Mouse (Mus musculus) embryonic facial prominence, embryonic 10.5 days (tissue): ENCODE results near the gene Coro7. TPM values are rescaled to one million over a fixed set of nuclear protein-coding genes. Genes with fewer than 3 reads are reported as not detected.
A peak's percentile ranks its signal among the peaks of the same experiment; 100 is the strongest.

ENCODE experiments used
- DNase-seq: peaks from one replicate; pipeline ENCODE4 v3.0.0-alpha.2; 2017; ENCODE audit warnings: low spot score
- H3K27ac ChIP-seq: fragments of 300-500 bp; sonication (generic); replicated peaks from 2 replicates; pipeline ENCODE4 v1.5.1; 2016; ENCODE audit warnings: mild to moderate bottlenecking
- H3K27me3 ChIP-seq: fragments of 300-500 bp; sonication (generic); replicated peaks from 2 replicates; pipeline ENCODE4 v1.6.1; 2016; ENCODE audit warnings: low read depth, mild to moderate bottlenecking; ENCODE audit not compliant: poor library complexity, severe bottlenecking
- H3K36me3 ChIP-seq: fragments of 300-500 bp; sonication (generic); replicated peaks from 2 replicates; pipeline ENCODE4 v1.6.1; 2016; ENCODE audit warnings: mild to moderate bottlenecking, moderate library complexity
- H3K4me1 ChIP-seq: fragments of 300-500 bp; sonication (generic); 2 replicates; pipeline ENCODE4 v1.6.1; 2016
- H3K4me3 ChIP-seq: fragments of 300-500 bp; sonication (generic); 2 replicates; pipeline ENCODE4 v1.5.1; 2016; ENCODE audit warnings: mild to moderate bottlenecking, moderate library complexity
- H3K9me3 ChIP-seq: fragments of 300-500 bp; sonication (generic); 2 replicates; pipeline ENCODE4 v1.6.1; 2016; ENCODE audit warnings: mild to moderate bottlenecking
- WGBS: fragments of 180-500 bp; shearing (Covaris S2); methylation state at CpG from one replicate; pipeline ENCODE4 v1.1.7; 2016; 5-methylcytosine and 5-hydroxymethylcytosine counted together
- polyA plus RNA-seq: library from polyadenylated mRNA; unstranded; fragments of >200 nt; fragmentation: Nextera tagmentation; extraction: Ambion mirVana; gene quantifications from 2 replicates; pipeline ENCODE4 v1.2.1, GENCODE M21; 2016

The Coro7 gene
- polyA plus RNA-seq, 1 experiment from 2014 or later = 23.3 TPM

DNA sequence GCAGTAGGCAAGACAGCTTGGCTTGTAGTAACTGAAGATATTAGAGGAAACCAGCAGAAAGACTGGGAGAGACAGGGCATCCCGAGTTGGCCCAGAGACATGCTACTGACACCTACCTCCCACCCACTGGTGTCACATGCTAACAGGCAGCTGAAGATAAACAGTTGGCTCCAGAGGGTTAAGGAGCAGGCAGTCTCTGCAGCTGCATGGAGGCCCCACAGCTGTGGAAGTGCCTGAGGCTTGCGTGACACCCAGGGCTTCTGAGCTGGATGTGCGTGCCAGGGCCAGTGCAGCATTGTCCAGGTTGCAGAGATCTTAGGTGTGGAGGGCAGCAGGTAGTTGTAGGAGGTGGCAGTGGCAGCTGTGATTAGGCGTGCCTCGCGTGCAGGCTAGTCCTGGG, 52.5 kb downstream of the Coro7 start:
- DNase-seq = no peak
- WGBS = 84% methylated on average over 6 of the region's 6 CpGs
- Histone ChIP-seq H3K36me3 (peaks cover 24% of the 10 kb centered on the region), H3K27me3 (no peaks in the 10 kb centered on the region), H3K27ac (no peak overlapping the region), H3K4me3 (no peak overlapping the region), H3K4me1 (peaks cover 30% of the 10 kb centered on the region), H3K9me3 (no peaks in the 10 kb centered on the region)

GRCm38 (mm10) chr16:4624481-4625110, 55.0 kb downstream of the Coro7 start, which contains the start of gene Pam16:
Gene Pam16, minus strand, starts transcription at chr16:4624988.
- under 1% methylated on average over 56 of the region's 56 CpGs for WGBS

DNA sequence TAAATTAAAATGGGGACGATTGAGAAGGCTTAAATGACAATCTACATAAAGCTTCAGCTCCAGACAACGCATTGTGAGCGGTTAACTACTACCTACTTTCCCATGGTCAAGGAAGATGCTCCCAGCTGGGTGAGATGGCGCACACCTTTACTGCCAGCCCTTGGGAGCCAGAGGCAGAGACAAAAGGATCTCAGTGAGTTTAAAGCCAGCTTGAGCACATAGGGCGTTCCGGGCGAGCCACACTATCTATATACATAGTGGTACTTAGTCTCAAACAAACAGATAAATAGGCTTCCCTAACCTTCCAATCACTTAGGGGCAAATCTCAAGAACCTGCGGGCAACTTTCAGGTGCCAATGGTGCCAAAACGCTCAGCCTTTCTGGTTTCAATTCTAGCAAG, 55.5 kb downstream of the Coro7 start:
- peak overlapping the region; percentile 91 for H3K27ac ChIP-seq
- H3K27me3 ChIP-seq = no peaks in the 10 kb centered on the region
- H3K4me1 ChIP-seq = peaks cover 26% of the 10 kb centered on the region
- H3K36me3 ChIP-seq = peaks cover 27% of the 10 kb centered on the region
- H3K9me3 ChIP-seq = no peaks in the 10 kb centered on the region
- WGBS = 21% methylated on average over 9 of the region's 9 CpGs
- peak overlapping the region; percentile 72 for H3K4me3 ChIP-seq
- no peak for DNase-seq

More at GRCm38 (mm10) chr16:4624481-4625110, 55.0 kb downstream of the Coro7 start, which contains the start of gene Pam16:
- Histone ChIP-seq H3K27me3 (no peaks in the 10 kb centered on the region), H3K9me3 (no peaks in the 10 kb centered on the region), H3K27ac (peak within 1 kb of the TSS; percentile 91), H3K4me3 (peak within 1 kb of the TSS; percentile 72), H3K4me1 (peaks cover 26% of the 10 kb centered on the region), H3K36me3 (peaks cover 23% of the 10 kb centered on the region)
- peak; percentile 94 for DNase-seq

DNA sequence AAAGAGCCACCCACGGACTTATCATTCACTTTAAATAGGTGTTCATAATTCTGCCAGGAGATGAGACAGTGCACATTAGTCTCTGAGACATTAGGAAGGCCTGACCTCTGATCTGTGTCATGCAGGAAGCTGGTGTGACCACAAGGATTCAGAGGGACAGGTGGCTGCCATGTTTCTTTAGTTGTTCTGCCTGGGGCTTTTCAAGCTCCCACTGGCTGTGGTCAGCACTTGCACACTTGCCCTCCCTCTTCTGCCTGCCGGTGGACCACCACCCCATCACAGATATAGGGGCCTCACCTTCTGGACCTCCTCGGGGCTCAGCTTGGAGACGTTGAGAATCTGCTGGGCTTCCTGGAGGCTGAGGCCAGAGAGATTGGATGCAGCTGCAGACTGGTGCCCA, 62.7 kb downstream of the Coro7 start:
- no peak for DNase-seq
- no peak overlapping the region for H3K4me3 ChIP-seq
- H3K27ac ChIP-seq = no peak overlapping the region
- no peaks in the 10 kb centered on the region for H3K4me1 ChIP-seq
- WGBS = 88% methylated on average over 4 of the region's 4 CpGs
- H3K9me3 ChIP-seq = no peaks in the 10 kb centered on the region; the same call in 1 of the 2 replicates
- peaks cover 82% of the 10 kb centered on the region for H3K36me3 ChIP-seq
- no peaks in the 10 kb centered on the region for H3K27me3 ChIP-seq

DNA sequence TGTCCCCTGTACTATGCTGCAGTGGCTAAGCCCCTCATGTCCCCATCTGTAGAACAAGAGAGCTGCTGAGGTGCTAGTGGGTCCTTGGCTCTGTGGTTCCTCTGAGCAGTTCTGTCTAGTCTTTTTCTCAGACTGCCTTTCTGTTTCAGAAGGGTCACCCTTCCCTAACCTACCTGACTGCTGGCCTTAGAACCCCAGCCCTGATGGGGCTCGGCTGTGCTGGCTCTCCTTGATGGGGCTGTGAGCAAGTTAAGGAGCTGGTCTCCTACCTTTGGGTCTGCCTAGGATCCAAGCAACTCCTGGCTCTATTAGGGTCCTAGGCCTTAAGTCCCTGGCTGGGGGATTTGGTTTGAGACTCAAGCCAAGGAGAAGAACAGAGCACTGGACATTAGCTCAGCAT, 64.3 kb downstream of the Coro7 start:
- H3K27me3 ChIP-seq = no peaks in the 10 kb centered on the region
- H3K4me3 ChIP-seq = no peak overlapping the region
- H3K27ac ChIP-seq = no peak overlapping the region
- H3K36me3 ChIP-seq = peaks cover 96% of the 10 kb centered on the region
- WGBS = 95% methylated on average over 1 of the region's 1 CpGs
- no peaks in the 10 kb centered on the region; the same call in 1 of the 2 replicates for H3K9me3 ChIP-seq
- DNase-seq = no peak
- no peaks in the 10 kb centered on the region for H3K4me1 ChIP-seq

DNA sequence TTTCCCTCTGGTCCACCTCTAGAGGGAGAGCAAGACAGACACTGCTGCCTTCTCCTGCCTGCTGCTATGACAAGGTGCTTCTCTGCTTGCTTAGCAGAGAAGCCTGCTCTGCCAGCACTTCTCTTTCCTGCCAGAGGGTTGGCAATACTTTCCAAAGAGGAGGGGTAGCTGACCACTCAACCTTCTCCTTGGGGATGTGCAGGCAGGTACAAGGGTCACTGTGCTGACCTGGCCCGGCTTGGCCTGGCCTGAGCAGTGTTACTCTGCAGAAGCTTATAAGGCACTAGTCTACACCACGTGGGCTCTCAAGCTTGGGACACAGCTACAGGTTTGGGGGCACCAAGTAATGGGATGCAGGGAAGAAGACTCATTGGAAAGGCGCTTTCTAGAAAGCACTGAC, 64.9 kb downstream of the Coro7 start:
- Histone ChIP-seq H3K27me3 (no peaks in the 10 kb centered on the region), H3K4me3 (no peak overlapping the region), H3K4me1 (no peaks in the 10 kb centered on the region), H3K9me3 (no peaks in the 10 kb centered on the region; the same call in 1 of the 2 replicates), H3K36me3 (peaks cover 97% of the 10 kb centered on the region), H3K27ac (no peak overlapping the region)
- 92% methylated on average over 3 of the region's 3 CpGs for WGBS
- no peak for DNase-seq

- 0 out of 2 replicates have a peak, but pooled peaks cover under 1% of the 10 kb centered on the region for H3K4me1 ChIP-seq
- H3K27me3 ChIP-seq = no peaks in the 10 kb centered on the region
- H3K4me3 ChIP-seq = no peak overlapping the region
- 93% methylated on average over 9 of the region's 9 CpGs for WGBS
- peaks cover 98% of the 10 kb centered on the region for H3K36me3 ChIP-seq
- no peak overlapping the region; the same call in 1 of the 2 replicates for H3K27ac ChIP-seq
- no peak for DNase-seq
- H3K9me3 ChIP-seq = no peaks in the 10 kb centered on the region; the same call in 1 of the 2 replicates
These were observed 65.8 kb downstream of the Coro7 start for GRCm38 (mm10) chr16:4613736-4614135.

GRCm38 (mm10) chr16:4611676-4612075, 67.9 kb downstream of the Coro7 start:
- Histone ChIP-seq H3K9me3 (no peaks in the 10 kb centered on the region), H3K27me3 (no peaks in the 10 kb centered on the region), H3K4me3 (no peak overlapping the region), H3K36me3 (peaks cover 83% of the 10 kb centered on the region), H3K4me1 (peaks cover 21% of the 10 kb centered on the region), H3K27ac (no peak overlapping the region)
- WGBS = 92% methylated on average over 7 of the region's 7 CpGs
- no peak for DNase-seq

- H3K27me3 ChIP-seq = no peaks in the 10 kb centered on the region
- peaks cover 78% of the 10 kb centered on the region for H3K36me3 ChIP-seq
- no peak overlapping the region for H3K27ac ChIP-seq
- H3K4me3 ChIP-seq = no peak overlapping the region
- H3K4me1 ChIP-seq = peaks cover 26% of the 10 kb centered on the region
- no peak for DNase-seq
- WGBS = 95% methylated on average over 5 of the region's 5 CpGs
- H3K9me3 ChIP-seq = no peaks in the 10 kb centered on the region
These were observed 68.4 kb downstream of the Coro7 start for GRCm38 (mm10) chr16:4611193-4611592.

DNA sequence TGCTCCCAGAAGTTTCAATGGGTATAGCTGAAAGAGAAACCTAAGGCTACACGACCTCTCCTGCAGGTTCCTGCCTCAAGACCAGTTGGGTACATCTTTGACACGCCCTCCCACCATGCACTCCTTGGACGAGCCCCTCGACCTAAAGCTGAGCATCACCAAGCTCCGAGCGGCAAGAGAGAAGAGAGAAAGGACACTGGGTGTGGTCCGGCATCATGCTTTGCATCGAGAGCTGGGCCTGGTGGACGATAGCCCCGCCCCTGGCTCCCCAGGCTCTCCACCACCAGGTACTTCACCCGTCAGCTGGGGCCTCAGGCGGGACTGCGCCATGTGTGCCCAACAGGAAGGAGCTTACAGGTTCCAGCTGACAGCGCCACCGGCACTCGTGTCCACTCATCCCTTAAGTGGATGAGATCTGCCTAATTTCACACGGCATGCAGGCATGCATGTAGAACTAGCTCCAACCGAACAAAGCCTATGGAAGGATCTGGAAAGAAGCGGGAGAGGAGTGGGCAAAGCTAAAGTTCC, 71.0 kb downstream of the Coro7 start:
- WGBS = 88% methylated on average over 19 of the region's 19 CpGs
- H3K36me3 ChIP-seq = peaks cover 52% of the 10 kb centered on the region
- H3K27ac ChIP-seq = no peak overlapping the region
- DNase-seq = no peak
- peaks cover 52% of the 10 kb centered on the region for H3K4me1 ChIP-seq
- H3K9me3 ChIP-seq = no peaks in the 10 kb centered on the region
- no peak overlapping the region for H3K4me3 ChIP-seq
- H3K27me3 ChIP-seq = no peaks in the 10 kb centered on the region

DNA sequence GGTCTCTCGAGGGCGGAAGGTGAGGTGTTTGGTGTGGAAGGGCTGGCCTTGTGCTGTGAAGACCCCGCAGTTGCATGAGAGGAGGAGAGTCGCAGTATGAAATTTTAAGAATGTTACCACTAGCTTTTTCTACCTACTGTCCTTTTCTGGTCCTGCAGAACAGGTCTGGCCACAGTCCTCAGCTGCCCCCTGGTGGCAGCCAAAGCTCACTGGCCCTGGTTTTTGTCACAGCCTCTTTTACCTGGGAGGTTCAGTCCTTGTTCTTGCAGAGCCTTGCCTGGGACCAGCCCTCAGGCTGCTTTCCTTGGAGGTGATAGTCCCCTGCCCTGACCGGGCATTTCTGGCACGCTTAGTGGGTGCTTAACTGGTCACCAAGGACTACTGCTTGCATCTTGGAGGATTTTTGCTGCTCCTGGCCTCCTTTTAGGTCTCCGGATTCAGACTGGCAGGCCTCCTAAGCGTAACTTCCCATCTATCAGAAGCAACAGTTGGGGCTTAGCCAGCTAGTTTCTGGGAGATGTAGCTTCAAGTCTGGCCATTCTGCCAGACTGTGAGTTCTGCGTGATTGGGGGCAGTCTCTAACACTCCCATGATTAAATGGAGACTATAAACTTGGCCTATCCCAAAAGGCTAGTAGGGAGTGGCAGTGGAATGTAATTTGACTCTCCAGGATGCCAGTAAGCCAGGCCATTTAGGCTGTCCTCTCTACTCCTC, 71.6 kb downstream of the Coro7 start:
- WGBS = 48% methylated on average over 9 of the region's 9 CpGs
- DNase-seq = peak; percentile 89
- Histone ChIP-seq H3K4me3 (no peak overlapping the region), H3K9me3 (no peaks in the 10 kb centered on the region), H3K27me3 (no peaks in the 10 kb centered on the region), H3K36me3 (peaks cover 46% of the 10 kb centered on the region), H3K27ac (0 out of 2 replicates have a peak overlapping the region, but pooled peaks have one; percentile 80), H3K4me1 (peaks cover 58% of the 10 kb centered on the region)

- DNase-seq = no peak
- H3K4me3 ChIP-seq = peak overlapping the region; percentile 34; the same call in 1 of the 2 replicates
- H3K4me1 ChIP-seq = peaks cover 73% of the 10 kb centered on the region
These were observed 73.0 kb downstream of the Coro7 start for GRCm38 (mm10) chr16:4606431-4607084.

More at GRCm38 (mm10) chr16:4606431-4607084, 73.0 kb downstream of the Coro7 start:
- H3K36me3 ChIP-seq = peaks cover 33% of the 10 kb centered on the region
- H3K27ac ChIP-seq = peak overlapping the region; percentile 80
- 30% methylated on average over 5 of the region's 5 CpGs for WGBS
- H3K27me3 ChIP-seq = no peaks in the 10 kb centered on the region
- no peaks in the 10 kb centered on the region for H3K9me3 ChIP-seq
